Comparison of ENCODE assay signal across 19 mouse cellular contexts in genomic region chr5:62710955-62711354, GRCm38 (mm10). TPM values are rescaled to one million over a fixed set of nuclear protein-coding genes. Genes with fewer than 3 reads are reported as not detected.
DNase-seq lines count a peak whose midpoint lies in the region; ATAC-seq lines count a peak whose summit lies in the region.
"Had no signal": no experiment of that assay in that cellular context is flagged by ENCODE, and none has a peak within 500 bp of the region (broad histone marks: within the 10 kb centered on the region; RNA-seq: fewer than 3 reads in every experiment).

No protein-coding gene starts in this region.

- no peaks in the 10 kb centered on the region for H3K27me3 ChIP-seq in hindbrain, embryonic 13.5 days
- no peaks in the 10 kb centered on the region for H3K27me3 ChIP-seq in midbrain, embryonic 15.5 days (replicated peaks)
- H3K27me3 ChIP-seq: embryonic facial prominence, embryonic 15.5 days; forebrain, embryonic 15.5 days; heart, embryonic 12.5 days; intestine, embryonic 15.5 days had no signal

- H3K4me3 ChIP-seq in hindbrain, embryonic 13.5 days = no peak overlapping the region
- no peak overlapping the region for H3K4me3 ChIP-seq in midbrain, embryonic 15.5 days
- H3K4me3 ChIP-seq: embryonic facial prominence, embryonic 15.5 days; forebrain, embryonic 15.5 days; heart, embryonic 12.5 days; intestine, embryonic 15.5 days had no signal

- peak; percentile 52 for DNase-seq in CD4-positive helper T cell, adult 2 months (ENCODE audit: low read depth, low spot score)
- DNase-seq in induced T-regulatory cell, adult 2 months (ENCODE audit: low read depth) = peak; percentile 27
- DNase-seq in naive thymus-derived CD4-positive, alpha-beta T cell, adult 2 months (ENCODE audit: low read depth) = peak; percentile 14
- no peak for DNase-seq in ovary, postnatal 14 days (ENCODE audit: low spot score)
- DNase-seq in adrenal gland, adult 2 months = no peak
- DNase-seq: adrenal gland, adult 8-10 months; adrenal gland, postnatal 36 days; cerebellum, adult 2 months; cerebellum, postnatal 10 days; embryo, embryonic 11 days had no signal

- H3K27ac ChIP-seq in hindbrain, embryonic 13.5 days = no peak overlapping the region
- H3K27ac ChIP-seq in midbrain, embryonic 15.5 days = no peak overlapping the region
- H3K27ac ChIP-seq: embryonic facial prominence, embryonic 15.5 days; forebrain, embryonic 15.5 days; intestine, embryonic 15.5 days had no signal

- H3K4me2 ChIP-seq in hindbrain, embryonic 13.5 days = no peak overlapping the region
- H3K4me2 ChIP-seq in midbrain, embryonic 15.5 days = no peak overlapping the region
- H3K4me2 ChIP-seq: embryonic facial prominence, embryonic 15.5 days; forebrain, embryonic 15.5 days; heart, embryonic 12.5 days; intestine, embryonic 15.5 days had no signal

- ATAC-seq in activated CD4-positive, CD25-positive, alpha-beta regulatory T cell, adult 4 months = peak; percentile 17
- no peak for ATAC-seq in hindbrain, embryonic 13.5 days (ENCODE audit: low FRiP score)
- no peak for ATAC-seq in midbrain, embryonic 15.5 days (replicated peaks)
- ATAC-seq: forebrain, embryonic 15.5 days; hindbrain, embryonic 16.5 days; intestine, embryonic 15.5 days had no signal

- 84% methylated on average over 6 of the region's 6 CpGs for WGBS in hindbrain, embryonic 13.5 days
- 87% methylated on average over 6 of the region's 6 CpGs for WGBS in midbrain, embryonic 15.5 days

- no peaks in the 10 kb centered on the region; the same call in 1 of the 2 replicates for H3K4me1 ChIP-seq in hindbrain, embryonic 13.5 days (replicated peaks)
- H3K4me1 ChIP-seq in midbrain, embryonic 15.5 days = no peaks in the 10 kb centered on the region
- H3K4me1 ChIP-seq: embryonic facial prominence, embryonic 15.5 days; forebrain, embryonic 15.5 days; heart, embryonic 12.5 days; intestine, embryonic 15.5 days had no signal

- H3K9ac ChIP-seq in hindbrain, embryonic 13.5 days = no peak overlapping the region
- no peak overlapping the region for H3K9ac ChIP-seq in midbrain, embryonic 15.5 days
- H3K9ac ChIP-seq: embryonic facial prominence, embryonic 15.5 days; forebrain, embryonic 15.5 days; heart, embryonic 12.5 days; intestine, embryonic 15.5 days had no signal

- no peaks in the 10 kb centered on the region for H3K9me3 ChIP-seq in hindbrain, embryonic 13.5 days
- H3K9me3 ChIP-seq in midbrain, embryonic 15.5 days = no peaks in the 10 kb centered on the region
- H3K9me3 ChIP-seq: embryonic facial prominence, embryonic 15.5 days; forebrain, embryonic 15.5 days; heart, embryonic 12.5 days; intestine, embryonic 15.5 days had no signal

- H3K36me3 ChIP-seq in hindbrain, embryonic 13.5 days = no peaks in the 10 kb centered on the region
- H3K36me3 ChIP-seq in midbrain, embryonic 15.5 days (replicated peaks) = no peaks in the 10 kb centered on the region
- H3K36me3 ChIP-seq: embryonic facial prominence, embryonic 15.5 days; forebrain, embryonic 15.5 days; G1E; heart, embryonic 12.5 days; intestine, embryonic 15.5 days had no signal

RNA-seq across cellular contexts. Expression of gene Arap2, which starts 55.0 kb away (rescaled TPM):
- polyA plus RNA-seq in activated CD4-positive, CD25-positive, alpha-beta regulatory T cell, adult 4 months (2017; shearing (Covaris generic)) = 10 to 100 TPM; 19.5 to 27.0 TPM
- polyA plus RNA-seq in hindbrain, embryonic 13.5 days (2015; fragmentation: Nextera tagmentation; extraction: Ambion mirVana) = 2.4 and 4.1 TPM in 2 replicates
- 4.3 and 6.5 TPM in 2 replicates for polyA plus RNA-seq in midbrain, embryonic 15.5 days (2015; fragmentation: Nextera tagmentation; extraction: Ambion mirVana)
- 1 to 10 TPM; 3.0 to 4.2 TPM for total RNA-seq in adrenal gland, adult 2 months (2021)
- polyA plus RNA-seq in adrenal gland, adult 2 months (2012; rRNA removed) = 0.19 and 0.61 TPM in 2 replicates
- polyA plus RNA-seq: G1E had no signal

Comparison
In these comparisons a context has a peak if more than half of its experiments do, and no peak if none do; other contexts are left out.
1. DNase-seq: peak in CD4-positive helper T cell, adult 2 months (single experiment), induced T-regulatory cell, adult 2 months (single experiment) and naive thymus-derived CD4-positive, alpha-beta T cell, adult 2 months (single experiment); none in ovary, postnatal 14 days (single experiment) and adrenal gland, adult 2 months (single experiment).